Mouse (Mus musculus): ENCODE measurements at regions not wholly inside any gene's neighbourhood (a gene's known extent, or its start where the extent isn't known, plus 50 kb on each side); places are given as distances from the start of the nearest gene placed in this dataset.

GRCm38 (mm10) chr15:27390567-27390966 is 75.9 kb upstream of the Ank start:
- no peak for DNase-seq (ENCODE audit: low spot score in 2 of 2)

GRCm38 (mm10) chr15:27405721-27406161 is 60.7 kb upstream of the Ank start:
- peak; percentile 8 to 16 for DNase-seq (ENCODE audit: low spot score in 2 of 2)

GRCm38 (mm10) chr15:27409856-27410255 is 56.6 kb upstream of the Ank start:
- DNase-seq (ENCODE audit: low spot score in 2 of 2), result no peak

GRCm38 (mm10) chr15:27412304-27412703 is 54.2 kb upstream of the Ank start:
- no peak for DNase-seq (ENCODE audit: low spot score in 2 of 2)

GRCm38 (mm10) chr15:27412761-27413160 is 53.7 kb upstream of the Ank start:
- no peak for DNase-seq (ENCODE audit: low spot score in 2 of 2)

- DNase-seq (ENCODE audit: low spot score in 2 of 2), result no peak
Observed at GRCm38 (mm10) chr15:27413486-27413885, 53.0 kb upstream of the Ank start.

- no peak for DNase-seq (ENCODE audit: low spot score in 2 of 2)
Observed at GRCm38 (mm10) chr15:27414819-27415218, 51.7 kb upstream of the Ank start.

Measured in frontal cortex, postnatal 10 days (tissue).